Mouse (Mus musculus) c-Kit-positive CD71-negative TER-119-negative erythroid progenitor cells, embryonic 14.5 days (primary cell): ENCODE results near the gene Arrdc5.

Experiments used
- DNase-seq: peaks from one replicate; pipeline ENCODE4 v3.0.0-alpha.2; 2013; ENCODE audit warnings: low read depth

Arrdc5 gene

GRCm38 (mm10) chr17:56303847-56304586 is 3.9 kb upstream of the Arrdc5 start:
- peak; percentile 98 for DNase-seq

- peak; percentile 95 for DNase-seq
These were observed 3.2 kb upstream of the Arrdc5 start, which contains the start of gene Uhrf1 for GRCm38 (mm10) chr17:56303160-56303846. Gene Uhrf1, plus strand, starts transcription at chr17:56303321.

- DNase-seq, result no peak
These were observed 2.4 kb upstream of the Arrdc5 start for GRCm38 (mm10) chr17:56302363-56302996.

GRCm38 (mm10) chr17:56298238-56298637 is 1.8 kb downstream of the Arrdc5 start:
- DNase-seq, result no peak

- no peak for DNase-seq
These were observed 3.9 kb downstream of the Arrdc5 start for GRCm38 (mm10) chr17:56296201-56296600.

GRCm38 (mm10) chr17:56294241-56294640 is 5.8 kb downstream of the Arrdc5 start:
- no peak for DNase-seq

- DNase-seq, result no peak
These were observed 6.8 kb downstream of the Arrdc5 start for GRCm38 (mm10) chr17:56293291-56293690.

GRCm38 (mm10) chr17:56292531-56293222 is 7.4 kb downstream of the Arrdc5 start, which contains the start of gene Plin3:
Gene Plin3, minus strand, starts transcription at chr17:56292873.
- DNase-seq, result no peak

GRCm38 (mm10) chr17:56291826-56292475 is 8.1 kb downstream of the Arrdc5 start:
- DNase-seq, result no peak

GRCm38 (mm10) chr17:56291171-56291511 is 8.9 kb downstream of the Arrdc5 start:
- peak; percentile 85 for DNase-seq

GRCm38 (mm10) chr17:56290388-56291170 is 9.5 kb downstream of the Arrdc5 start:
- peak; percentile 88 for DNase-seq

GRCm38 (mm10) chr17:56289371-56290331 is 10.4 kb downstream of the Arrdc5 start:
- DNase-seq, result no peak

- DNase-seq, result no peak
These were observed 11.2 kb downstream of the Arrdc5 start for GRCm38 (mm10) chr17:56288866-56289265.

- DNase-seq, result no peak
These were observed 12.3 kb downstream of the Arrdc5 start for GRCm38 (mm10) chr17:56287830-56288229.

- DNase-seq, result no peak
These were observed 14.1 kb downstream of the Arrdc5 start for GRCm38 (mm10) chr17:56285995-56286394.

GRCm38 (mm10) chr17:56283316-56283715 is 16.8 kb downstream of the Arrdc5 start:
- no peak for DNase-seq

- no peak for DNase-seq
These were observed 17.3 kb downstream of the Arrdc5 start for GRCm38 (mm10) chr17:56282802-56283201.

GRCm38 (mm10) chr17:56281193-56281592 is 18.9 kb downstream of the Arrdc5 start:
- no peak for DNase-seq

GRCm38 (mm10) chr17:56279481-56280155 is 20.5 kb downstream of the Arrdc5 start:
- DNase-seq, result no peak
